Mouse (Mus musculus): ENCODE measurements around the gene Usp13. TPM values are rescaled to one million over a fixed set of nuclear protein-coding genes. Genes with fewer than 3 reads are reported as not detected.

The Usp13 gene
- polyA plus RNA-seq, 1 experiment from 2014 or later = 5.8 TPM

- Histone ChIP-seq H3K36me3 (replicated peaks) (peaks cover 37% of the 10 kb centered on the region), H3K27me3 (ENCODE audit: poor library complexity, severe bottlenecking) (no peaks in the 10 kb centered on the region), H3K9me3 (no peaks in the 10 kb centered on the region), H3K27ac (no peak overlapping the region), H3K4me1 (no peaks in the 10 kb centered on the region), H3K4me3 (no peak overlapping the region)
- no peak for DNase-seq (ENCODE audit: extremely low spot score, low spot score)
- 93% methylated on average over 8 of the region's 8 CpGs for WGBS
Observed at GRCm38 (mm10) chr3:32886386-32886785, 69.0 kb downstream of the Usp13 start.

GRCm38 (mm10) chr3:32888886-32889285, 71.5 kb downstream of the Usp13 start:
- H3K4me3 ChIP-seq = no peak overlapping the region
- DNase-seq (ENCODE audit: extremely low spot score, low spot score) = no peak
- WGBS = 95% methylated on average over 5 of the region's 5 CpGs

GRCm38 (mm10) chr3:32890174-32890573, 72.8 kb downstream of the Usp13 start:
- H3K27me3 ChIP-seq (ENCODE audit: poor library complexity, severe bottlenecking) = no peaks in the 10 kb centered on the region
- peaks cover 31% of the 10 kb centered on the region for H3K36me3 ChIP-seq (replicated peaks)
- no peak overlapping the region for H3K4me3 ChIP-seq
- H3K4me1 ChIP-seq = no peaks in the 10 kb centered on the region
- DNase-seq (ENCODE audit: extremely low spot score, low spot score) = no peak
- 93% methylated on average over 4 of the region's 4 CpGs for WGBS
- H3K9me3 ChIP-seq = no peaks in the 10 kb centered on the region
- no peak overlapping the region for H3K27ac ChIP-seq

More at GRCm38 (mm10) chr3:32888886-32889285, 71.5 kb downstream of the Usp13 start:
- Histone ChIP-seq H3K9me3 (no peaks in the 10 kb centered on the region), H3K27me3 (ENCODE audit: poor library complexity, severe bottlenecking) (no peaks in the 10 kb centered on the region), H3K36me3 (replicated peaks) (peaks cover 22% of the 10 kb centered on the region), H3K4me1 (no peaks in the 10 kb centered on the region), H3K27ac (no peak overlapping the region)

GRCm38 (mm10) chr3:32903462-32903861, 86.1 kb downstream of the Usp13 start:
- no peak for DNase-seq (ENCODE audit: extremely low spot score, low spot score)
- peaks cover 33% of the 10 kb centered on the region for H3K4me1 ChIP-seq
- 45% methylated on average over 4 of the region's 4 CpGs for WGBS
- no peaks in the 10 kb centered on the region for H3K9me3 ChIP-seq
- H3K27me3 ChIP-seq (ENCODE audit: poor library complexity, severe bottlenecking) = no peaks in the 10 kb centered on the region
- no peak overlapping the region for H3K27ac ChIP-seq
- peaks cover 18% of the 10 kb centered on the region for H3K36me3 ChIP-seq (replicated peaks)
- no peak overlapping the region for H3K4me3 ChIP-seq

- no peak overlapping the region for H3K4me3 ChIP-seq
- H3K27me3 ChIP-seq (ENCODE audit: poor library complexity, severe bottlenecking) = no peaks in the 10 kb centered on the region
- no peak overlapping the region; the same call in 1 of the 2 replicates for H3K27ac ChIP-seq
- peaks cover 33% of the 10 kb centered on the region for H3K4me1 ChIP-seq
- H3K9me3 ChIP-seq = no peaks in the 10 kb centered on the region
- no peak for DNase-seq (ENCODE audit: extremely low spot score, low spot score)
- peaks cover 18% of the 10 kb centered on the region for H3K36me3 ChIP-seq (replicated peaks)
- 72% methylated on average over 1 of the region's 1 CpGs for WGBS
Observed at GRCm38 (mm10) chr3:32904599-32904998, 87.3 kb downstream of the Usp13 start.

GRCm38 (mm10) chr3:32905850-32906779, 88.8 kb downstream of the Usp13 start:
- no peak for DNase-seq (ENCODE audit: extremely low spot score, low spot score)
- H3K27ac ChIP-seq = peak overlapping the region; percentile 44; the same call in 1 of the 2 replicates

GRCm38 (mm10) chr3:32908400-32908799, 91.1 kb downstream of the Usp13 start:
- peaks cover 8% of the 10 kb centered on the region; the same call in 1 of the 2 replicates for H3K36me3 ChIP-seq (replicated peaks)
- H3K27me3 ChIP-seq (ENCODE audit: poor library complexity, severe bottlenecking) = no peaks in the 10 kb centered on the region
- DNase-seq (ENCODE audit: extremely low spot score, low spot score) = no peak
- WGBS = 81% methylated on average over 3 of the region's 3 CpGs
- peaks cover 32% of the 10 kb centered on the region for H3K4me1 ChIP-seq
- no peak overlapping the region for H3K27ac ChIP-seq
- no peak overlapping the region for H3K4me3 ChIP-seq
- H3K9me3 ChIP-seq = no peaks in the 10 kb centered on the region

More at GRCm38 (mm10) chr3:32905850-32906779, 88.8 kb downstream of the Usp13 start:
- Histone ChIP-seq H3K4me3 (no peak overlapping the region), H3K4me1 (peaks cover 33% of the 10 kb centered on the region), H3K27me3 (ENCODE audit: poor library complexity, severe bottlenecking) (no peaks in the 10 kb centered on the region), H3K9me3 (no peaks in the 10 kb centered on the region), H3K36me3 (replicated peaks) (peaks cover 18% of the 10 kb centered on the region)
- 62% methylated on average over 8 of the region's 8 CpGs for WGBS

- peak; percentile 24 for DNase-seq (ENCODE audit: extremely low spot score, low spot score)
- H3K36me3 ChIP-seq (replicated peaks) = peaks cover 23% of the 10 kb centered on the region
- H3K27ac ChIP-seq = no peak overlapping the region
- H3K4me1 ChIP-seq = peaks cover 17% of the 10 kb centered on the region
- no peaks in the 10 kb centered on the region; the same call in 1 of the 2 replicates for H3K9me3 ChIP-seq
- no peaks in the 10 kb centered on the region for H3K27me3 ChIP-seq (ENCODE audit: poor library complexity, severe bottlenecking)
- 69% methylated on average over 7 of the region's 7 CpGs for WGBS
- H3K4me3 ChIP-seq = no peak overlapping the region
Observed at GRCm38 (mm10) chr3:32910071-32910551, 92.8 kb downstream of the Usp13 start.

- 87% methylated on average over 6 of the region's 6 CpGs for WGBS
- no peaks in the 10 kb centered on the region for H3K27me3 ChIP-seq (ENCODE audit: poor library complexity, severe bottlenecking)
- H3K4me1 ChIP-seq = no peaks in the 10 kb centered on the region
- H3K27ac ChIP-seq = no peak overlapping the region
- DNase-seq (ENCODE audit: extremely low spot score, low spot score) = no peak
- no peak overlapping the region for H3K4me3 ChIP-seq
- H3K36me3 ChIP-seq (replicated peaks) = peaks cover 76% of the 10 kb centered on the region
- peaks cover 6% of the 10 kb centered on the region; the same call in 1 of the 2 replicates for H3K9me3 ChIP-seq
Observed at GRCm38 (mm10) chr3:32924168-32924567, 106.8 kb downstream of the Usp13 start.

GRCm38 (mm10) chr3:32939802-32940501, 122.6 kb downstream of the Usp13 start:
- Histone ChIP-seq H3K4me3 (no peak overlapping the region), H3K27me3 (ENCODE audit: poor library complexity, severe bottlenecking) (no peaks in the 10 kb centered on the region), H3K27ac (no peak overlapping the region), H3K36me3 (replicated peaks) (no peaks in the 10 kb centered on the region), H3K4me1 (no peaks in the 10 kb centered on the region), H3K9me3 (no peaks in the 10 kb centered on the region)
- WGBS = 92% methylated on average over 8 of the region's 8 CpGs
- DNase-seq (ENCODE audit: extremely low spot score, low spot score) = no peak

GRCm38 (mm10) chr3:32947486-32947885, 130.1 kb downstream of the Usp13 start:
- WGBS = 84% methylated on average over 5 of the region's 5 CpGs
- H3K4me3 ChIP-seq = no peak overlapping the region
- no peak overlapping the region for H3K27ac ChIP-seq

GRCm38 (mm10) chr3:32951382-32951781, 134.0 kb downstream of the Usp13 start:
- Histone ChIP-seq H3K4me1 (peaks cover 12% of the 10 kb centered on the region), H3K27ac (no peak overlapping the region), H3K27me3 (ENCODE audit: poor library complexity, severe bottlenecking) (no peaks in the 10 kb centered on the region), H3K36me3 (replicated peaks) (no peaks in the 10 kb centered on the region), H3K4me3 (no peak overlapping the region), H3K9me3 (no peaks in the 10 kb centered on the region)
- DNase-seq (ENCODE audit: extremely low spot score, low spot score) = no peak
- 6% methylated on average over 1 of the region's 1 CpGs for WGBS

More at GRCm38 (mm10) chr3:32947486-32947885, 130.1 kb downstream of the Usp13 start:
- H3K4me1 ChIP-seq = peaks cover 12% of the 10 kb centered on the region
- H3K36me3 ChIP-seq (replicated peaks) = no peaks in the 10 kb centered on the region
- no peak for DNase-seq (ENCODE audit: extremely low spot score, low spot score)
- H3K9me3 ChIP-seq = no peaks in the 10 kb centered on the region
- H3K27me3 ChIP-seq (ENCODE audit: poor library complexity, severe bottlenecking) = no peaks in the 10 kb centered on the region

Data from forebrain, embryonic 10.5 days (tissue).